Mouse (Mus musculus): ENCODE data around the gene Mettl18.

Mettl18 gene

GRCm38 (mm10) chr1:164043549-164043948 is 48.9 kb downstream of the Mettl18 start:
- no peak for DNase-seq (ENCODE audit: low spot score in 2 of 2)
